Mouse (Mus musculus): ENCODE measurements around the gene Stat5a.

Stat5a gene

GRCm38 (mm10) chr11:100863141-100863540, 4.0 kb downstream of the Stat5a start:
- DNase-seq = no peak

GRCm38 (mm10) chr11:100865618-100866017, 6.5 kb downstream of the Stat5a start:
- DNase-seq = no peak

GRCm38 (mm10) chr11:100870256-100870967, 11.3 kb downstream of the Stat5a start:
- DNase-seq = no peak

- DNase-seq = no peak
Measured at GRCm38 (mm10) chr11:100870968-100871350, 11.8 kb downstream of the Stat5a start.

- no peak for DNase-seq
Measured at GRCm38 (mm10) chr11:100875761-100876160, 16.6 kb downstream of the Stat5a start.

DNA sequence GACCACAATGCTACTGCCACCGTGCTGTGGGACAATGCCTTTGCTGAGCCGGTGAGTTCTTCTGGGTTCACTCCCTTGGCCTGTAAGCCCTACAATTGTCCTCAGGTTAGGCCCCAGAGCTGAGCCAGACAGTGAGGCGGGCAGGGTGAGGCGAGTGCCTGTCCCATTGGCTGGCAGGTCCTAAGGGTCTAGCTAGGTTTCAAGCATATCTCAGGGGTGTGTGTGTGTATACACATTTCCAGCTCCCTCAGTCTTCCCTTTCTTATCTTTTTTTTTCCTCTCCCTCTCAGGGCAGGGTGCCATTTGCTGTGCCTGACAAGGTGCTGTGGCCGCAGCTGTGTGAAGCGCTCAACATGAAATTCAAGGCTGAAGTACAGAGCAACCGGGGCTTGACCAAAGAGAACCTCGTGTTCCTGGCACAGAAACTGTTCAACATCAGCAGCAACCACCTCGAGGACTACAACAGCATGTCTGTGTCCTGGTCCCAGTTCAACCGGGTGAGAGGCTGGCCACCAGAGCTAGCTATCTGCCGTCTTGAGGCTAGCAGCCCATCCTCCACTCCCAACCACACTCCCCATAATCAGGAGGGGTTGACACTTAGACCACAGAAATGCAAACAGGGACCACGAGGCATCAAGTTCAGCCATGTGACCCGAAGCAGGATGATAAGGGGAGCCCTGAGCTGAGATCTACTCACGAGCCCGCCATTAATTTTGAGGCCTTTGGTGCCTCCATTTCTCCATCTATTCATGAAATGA, 20.3 kb downstream of the Stat5a start:
- no peak for DNase-seq

DNA sequence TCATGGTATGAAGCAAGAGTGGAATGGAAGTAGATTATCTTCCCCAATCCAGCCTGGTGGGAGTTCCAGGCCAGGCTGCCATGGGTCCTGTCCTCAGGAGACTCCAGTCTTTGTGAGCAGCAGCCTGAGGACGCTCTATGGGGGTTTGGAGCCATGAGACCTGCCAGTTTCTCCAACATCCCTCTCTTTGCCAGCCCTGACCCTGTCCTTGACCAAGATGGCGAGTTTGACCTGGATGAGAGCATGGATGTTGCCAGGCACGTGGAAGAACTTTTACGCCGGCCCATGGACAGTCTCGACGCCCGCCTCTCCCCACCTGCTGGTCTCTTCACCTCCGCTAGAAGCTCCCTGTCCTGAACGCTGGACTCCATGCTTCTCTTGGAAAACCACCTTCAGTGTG, 24.5 kb downstream of the Stat5a start:
- DNase-seq = no peak

GRCm38 (mm10) chr11:100885472-100885871, 26.3 kb downstream of the Stat5a start:
- no peak for DNase-seq

- no peak for DNase-seq
Measured at GRCm38 (mm10) chr11:100886188-100886740, 27.1 kb downstream of the Stat5a start.

DNA sequence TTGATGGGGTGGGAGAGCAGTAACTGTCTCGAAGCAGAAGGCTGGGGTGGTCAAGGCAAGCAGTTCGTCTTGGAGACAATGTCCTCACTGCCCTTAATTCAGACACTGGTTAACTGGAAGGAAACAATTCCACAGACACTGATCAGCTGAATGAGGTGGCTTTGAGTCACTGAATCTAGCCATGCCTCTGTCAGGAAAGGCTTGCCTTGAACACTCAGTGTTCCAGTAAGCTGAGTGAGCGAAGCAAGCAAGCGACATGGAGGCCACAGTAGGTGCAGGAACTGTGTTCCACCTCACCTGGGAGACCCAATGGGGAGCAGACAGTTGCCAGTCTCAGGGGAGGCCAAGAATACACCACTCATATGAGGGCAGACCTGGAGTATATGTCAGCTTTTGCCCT, 28.1 kb downstream of the Stat5a start:
- DNase-seq = no peak

- no peak for DNase-seq
Measured at GRCm38 (mm10) chr11:100887764-100888163, 28.6 kb downstream of the Stat5a start.

DNA sequence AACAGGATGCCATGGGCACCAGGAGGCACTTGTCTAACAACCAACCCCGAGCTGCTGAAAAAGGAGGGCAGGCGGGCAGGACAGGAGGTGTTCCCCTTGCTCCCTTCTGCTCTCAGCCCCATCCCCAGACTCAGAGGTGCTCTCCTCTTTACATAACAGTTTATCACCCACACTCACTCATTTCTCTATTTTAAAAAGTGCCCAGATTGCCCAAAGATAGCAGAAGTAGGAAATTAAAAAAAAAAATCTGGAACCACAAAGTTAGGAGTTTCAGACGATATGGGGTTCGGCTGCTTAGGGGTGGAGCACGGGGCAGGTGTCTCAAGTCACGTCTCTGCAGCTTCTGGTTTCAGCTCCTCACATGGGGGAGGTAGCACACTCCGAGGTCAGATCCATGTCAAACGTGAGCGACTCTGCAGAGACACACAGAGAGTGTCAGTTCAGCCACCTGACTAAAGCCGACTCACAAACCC, 29.2 kb downstream of the Stat5a start:
- DNase-seq = no peak

GRCm38 (mm10) chr11:100890481-100890880, 31.3 kb downstream of the Stat5a start:
- peak; percentile 44 to 60 for DNase-seq

DNA sequence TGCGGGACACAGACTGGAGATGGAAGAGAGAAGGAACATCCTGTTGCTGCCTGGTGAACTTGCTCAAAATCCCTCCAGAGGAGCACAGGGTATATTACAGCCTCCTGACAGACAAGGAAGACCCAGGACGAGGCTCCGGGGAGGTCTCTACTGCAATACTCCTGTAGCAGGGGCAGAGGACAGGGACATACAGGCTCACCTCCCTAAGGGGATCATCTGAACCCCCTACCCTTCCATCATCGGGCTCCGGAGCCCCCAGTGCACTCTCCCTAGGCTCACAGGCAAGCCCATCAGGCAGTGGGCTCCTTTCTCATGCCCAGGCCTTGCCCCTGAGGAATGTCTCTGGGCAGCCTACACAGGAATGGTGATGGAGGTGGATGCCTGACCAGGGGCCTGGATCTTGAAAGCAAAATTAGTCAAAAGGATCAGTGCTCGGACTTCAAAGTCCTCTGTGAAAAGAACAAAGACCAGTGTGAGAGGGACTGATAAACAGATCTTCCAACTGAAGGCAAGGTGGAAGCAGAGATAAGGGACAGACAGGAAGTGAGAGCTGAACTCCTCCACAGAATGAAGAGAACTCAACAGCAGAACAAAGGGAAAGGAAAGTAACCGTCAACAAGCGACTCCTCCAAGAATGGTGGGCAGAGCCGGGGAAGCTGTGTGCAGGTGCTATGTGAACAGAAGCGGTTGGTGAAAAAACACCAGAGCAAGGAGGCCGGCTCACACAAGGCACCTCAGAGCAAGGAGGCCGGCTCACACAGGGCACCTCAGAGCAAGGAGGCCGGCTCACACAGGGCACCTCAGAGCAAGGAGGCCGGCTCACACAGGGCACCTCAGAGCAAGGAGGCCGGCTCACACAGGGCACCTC, 32.3 kb downstream of the Stat5a start:
- no peak for DNase-seq

DNA sequence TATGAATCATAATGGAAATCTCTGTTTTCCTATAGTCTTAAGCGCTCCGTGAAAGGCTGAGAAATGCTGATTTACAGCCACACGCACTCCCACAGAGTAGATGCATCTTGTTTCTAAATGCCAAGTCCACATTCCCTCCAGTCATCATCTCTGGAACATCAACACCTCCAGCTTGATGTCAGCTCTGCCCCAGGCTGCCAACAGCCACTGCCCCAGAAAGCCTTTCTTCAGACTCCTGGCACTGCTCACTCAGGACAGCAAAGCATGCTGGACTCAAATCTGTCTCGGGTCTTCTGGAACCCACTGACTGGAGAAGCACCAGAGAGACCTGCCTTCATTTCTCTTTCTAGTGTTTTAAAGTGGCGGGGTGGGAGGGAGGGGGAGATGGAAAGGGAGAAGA, 33.3 kb downstream of the Stat5a start:
- DNase-seq = no peak

GRCm38 (mm10) chr11:100893482-100893881, 34.3 kb downstream of the Stat5a start:
- peak; percentile 89 to 93 for DNase-seq

- DNase-seq = no peak
Measured at GRCm38 (mm10) chr11:100894146-100894918, 35.2 kb downstream of the Stat5a start.

DNA sequence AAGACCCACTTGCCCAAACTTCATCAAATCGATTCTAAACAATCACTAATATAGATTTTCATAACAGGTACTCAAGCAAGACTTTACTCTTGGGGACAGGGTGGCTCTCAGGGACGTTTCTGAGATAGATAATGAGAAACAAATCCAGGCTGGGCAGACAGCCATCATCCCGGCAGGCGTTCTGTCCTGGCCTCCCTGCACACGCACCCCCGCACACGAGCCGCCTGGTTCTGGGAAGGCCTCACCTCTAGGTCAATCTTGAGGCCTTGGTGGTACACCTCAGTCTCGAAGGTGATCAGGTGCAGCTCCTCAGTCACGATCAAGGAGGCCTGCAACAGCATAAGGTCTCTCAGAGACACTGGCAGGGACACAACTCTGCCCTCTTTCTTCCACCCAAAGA, 36.9 kb downstream of the Stat5a start:
- DNase-seq = peak; percentile 68 to 80

- DNase-seq = peak; percentile 69 to 80
Measured at GRCm38 (mm10) chr11:100897294-100898231, 38.4 kb downstream of the Stat5a start.

DNA sequence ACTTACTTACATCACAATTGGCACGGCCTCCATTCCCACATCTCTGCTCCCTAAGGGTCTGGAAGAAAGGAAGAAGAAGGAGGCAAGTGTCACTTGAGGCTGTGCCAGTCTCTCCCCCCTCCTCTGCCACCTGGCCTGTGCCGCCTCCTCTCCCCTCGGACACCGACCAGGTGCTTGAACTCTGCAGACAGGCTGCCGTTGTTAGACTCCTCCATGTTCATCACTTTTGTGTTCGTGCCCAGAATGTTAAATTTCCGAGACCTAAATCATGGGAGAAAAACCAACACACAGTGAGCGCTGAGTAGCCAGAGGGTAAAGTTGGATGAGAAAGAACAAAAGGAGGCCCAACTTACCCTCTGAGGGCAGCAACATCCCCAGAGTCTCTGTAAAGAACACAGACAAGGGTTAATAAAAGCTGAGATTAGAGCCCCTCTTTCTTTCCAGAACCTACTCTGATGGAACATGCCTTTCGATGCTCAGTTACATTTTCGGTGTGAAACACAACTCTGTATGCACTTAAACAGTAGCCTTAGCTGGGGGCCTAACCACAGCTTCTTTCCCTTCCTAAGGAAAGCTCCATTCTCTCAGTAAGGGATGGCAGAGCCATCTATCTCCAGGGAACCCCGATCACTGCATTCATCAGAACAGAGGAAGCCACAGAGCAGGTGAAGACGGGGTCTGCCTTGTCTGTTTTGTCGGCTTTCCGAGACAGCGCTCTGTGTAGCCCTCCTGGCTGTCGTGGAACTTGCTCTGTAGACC, 39.5 kb downstream of the Stat5a start:
- DNase-seq = no peak

Data from cerebellum, postnatal 25 days (tissue).